Mouse (Mus musculus) megakaryocyte, adult 5-6 weeks (primary cell): ENCODE data around the gene Adamts9. TPM values are rescaled to one million over a fixed set of nuclear protein-coding genes. Genes with fewer than 3 reads are reported as not detected.

Experiments used
- ATAC-seq: 2 replicates; pipeline ENCODE4 v1.8.0; 2016; ENCODE audit warnings: mild to moderate bottlenecking, inconsistent platforms; ENCODE audit not compliant: poor library complexity, severe bottlenecking
- total RNA-seq, 2 experiments: library from RNA; stranded (forward) in 1 of 2; stranded (reverse) in 1 of 2; fragments of 153-499, 151-499 nt in 1 of 2; fragments of 221-1000, 200-1000 nt in 1 of 2; gene quantifications; 2 replicates each; pipeline versions ENCODE4 v1.2.3 to v1.2.4; 2015 to 2017

Gene Adamts9
- total RNA-seq (2015): not detected in 2 replicates
- total RNA-seq (2017): 0.16 and 0.44 TPM in 2 replicates

DNA sequence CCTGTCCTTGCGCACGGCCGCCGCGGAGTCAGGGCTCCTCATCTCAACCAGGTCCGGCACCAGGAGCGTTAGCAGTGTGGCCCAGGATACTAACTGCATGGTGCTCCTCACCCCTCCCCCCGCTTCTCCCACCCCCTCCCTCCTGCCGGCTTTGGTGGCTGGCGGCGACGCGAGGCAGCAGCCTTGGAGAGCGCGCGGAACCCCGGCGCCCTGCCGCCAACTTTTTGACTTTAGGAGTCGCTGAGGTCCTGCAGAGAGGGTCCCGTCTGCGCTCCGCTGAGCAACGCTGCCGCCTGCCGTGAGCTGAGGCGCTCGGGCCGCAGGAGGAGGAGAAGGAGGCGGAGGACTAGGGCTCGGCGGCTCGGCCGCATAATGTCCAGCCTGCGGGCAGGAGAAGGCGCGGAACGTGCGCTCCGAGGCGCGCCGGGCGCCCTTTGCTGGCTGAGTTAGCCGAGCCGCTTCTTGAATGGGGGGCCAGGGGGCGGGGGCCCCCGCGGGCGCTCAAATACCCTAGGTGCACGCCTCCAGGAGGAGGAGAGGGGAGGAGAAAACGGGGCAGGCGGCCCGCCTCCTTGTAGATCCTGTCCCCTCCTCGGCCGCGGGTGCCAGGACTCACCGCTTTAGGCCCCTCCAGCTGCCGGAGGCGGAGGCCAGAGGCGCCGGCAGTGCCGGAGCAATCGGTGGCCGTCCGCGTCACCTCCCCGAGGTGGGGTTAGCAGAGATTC is at the start of gene Adamts9:
TSS of gene Adamts9 (minus strand) at position 436 of the 725 bp plus-strand sequence.
- no peak for ATAC-seq

DNA sequence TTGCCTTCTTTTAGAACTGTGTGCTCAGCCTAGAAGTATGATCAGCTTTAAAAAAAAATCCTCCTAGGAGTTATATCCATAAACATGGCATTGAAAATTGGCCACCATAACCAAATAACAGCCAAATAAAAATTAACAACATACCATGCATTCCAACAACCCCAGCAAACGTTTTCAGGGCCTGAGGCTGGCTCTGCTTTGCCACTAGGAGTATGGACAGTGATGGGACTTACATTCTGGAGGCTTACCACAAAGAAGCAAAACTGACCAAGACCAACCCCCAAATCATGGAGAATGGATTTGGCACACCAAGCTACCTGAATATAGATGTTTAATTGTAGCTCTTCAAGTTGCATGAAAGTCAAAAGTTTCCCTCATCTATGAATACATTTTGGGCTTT is 48.3 kb upstream of the Adamts9 start:
- no peak for ATAC-seq

GRCm38 (mm10) chr6:92988620-92988998 is 45.3 kb upstream of the Adamts9 start:
- peak; percentile 63 for ATAC-seq

GRCm38 (mm10) chr6:92987846-92988619 is 44.7 kb upstream of the Adamts9 start:
- ATAC-seq: 0 out of 2 replicates have a peak, but pooled peaks have one; percentile 18

DNA sequence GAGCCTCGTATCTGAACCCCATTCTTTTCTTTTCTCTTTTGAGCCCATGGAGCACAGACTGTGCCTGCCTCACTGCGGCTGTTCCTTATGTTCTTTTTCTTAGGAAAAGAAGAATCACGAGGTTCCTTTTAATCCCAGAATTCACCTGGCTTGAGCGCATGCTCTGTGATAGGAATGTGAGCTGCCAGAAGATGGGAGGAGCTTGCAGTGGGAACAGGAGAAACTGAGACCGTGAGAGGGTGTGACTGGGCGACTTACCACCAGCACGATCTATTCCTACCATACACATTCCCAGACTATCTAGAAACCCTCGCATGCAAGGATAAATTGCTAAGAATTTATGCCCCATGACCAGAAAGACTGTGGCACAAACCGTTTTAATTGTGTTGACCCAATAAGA is 44.1 kb upstream of the Adamts9 start:
- ATAC-seq: no peak

DNA sequence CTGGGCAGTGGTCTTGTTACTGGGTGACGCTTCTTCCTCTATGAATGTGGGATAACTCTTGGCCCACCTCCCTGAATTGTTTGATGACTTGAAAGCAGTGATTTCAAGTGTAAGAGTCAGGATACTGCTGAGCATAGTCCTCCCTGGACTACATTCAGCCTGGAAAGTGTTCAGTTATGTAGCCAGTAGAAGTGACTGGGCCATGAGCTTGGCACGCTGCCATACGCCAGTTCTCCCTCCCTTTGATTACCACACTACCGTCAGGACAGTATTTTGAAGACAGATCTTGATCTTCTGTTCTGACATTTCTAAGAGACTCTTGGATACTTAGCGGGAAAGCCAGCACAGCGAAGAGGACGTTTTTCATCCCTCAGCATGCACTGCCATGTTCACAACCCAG is 40.1 kb upstream of the Adamts9 start:
- ATAC-seq: no peak

DNA sequence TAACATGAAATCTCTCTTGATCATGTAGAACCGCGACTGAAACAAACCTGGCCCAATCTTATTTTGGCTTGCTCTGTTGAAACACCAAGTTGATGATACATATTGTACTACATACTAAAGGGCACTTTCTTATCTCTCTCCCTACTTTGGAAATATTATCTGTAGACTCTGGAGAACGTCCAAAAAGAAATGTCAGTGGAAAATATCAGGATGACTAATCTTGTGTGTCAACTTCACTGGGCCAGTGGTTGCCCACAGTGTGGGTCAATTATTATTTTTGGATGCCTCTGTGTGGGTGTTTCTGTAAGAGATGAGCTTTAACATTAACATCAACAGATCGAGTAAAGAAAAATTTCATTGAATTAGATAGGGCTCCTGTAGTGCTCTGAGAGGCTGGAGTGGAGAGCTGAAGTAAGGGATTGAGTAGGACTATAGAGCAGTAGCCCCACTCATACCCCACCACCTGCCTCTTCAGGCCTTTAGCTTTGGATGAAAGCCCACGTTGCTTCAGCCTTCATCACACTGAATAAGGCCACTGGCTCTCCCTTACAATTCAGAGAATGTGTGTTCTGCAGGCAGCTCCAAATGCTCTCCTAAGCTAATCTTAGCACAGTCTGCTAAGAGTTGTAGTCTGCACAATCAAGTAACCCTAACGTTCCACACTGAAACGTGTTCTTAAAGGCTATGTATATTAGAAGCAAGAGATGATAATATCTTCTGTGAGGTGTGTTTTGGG is 38.3 kb upstream of the Adamts9 start:
- no peak for ATAC-seq

DNA sequence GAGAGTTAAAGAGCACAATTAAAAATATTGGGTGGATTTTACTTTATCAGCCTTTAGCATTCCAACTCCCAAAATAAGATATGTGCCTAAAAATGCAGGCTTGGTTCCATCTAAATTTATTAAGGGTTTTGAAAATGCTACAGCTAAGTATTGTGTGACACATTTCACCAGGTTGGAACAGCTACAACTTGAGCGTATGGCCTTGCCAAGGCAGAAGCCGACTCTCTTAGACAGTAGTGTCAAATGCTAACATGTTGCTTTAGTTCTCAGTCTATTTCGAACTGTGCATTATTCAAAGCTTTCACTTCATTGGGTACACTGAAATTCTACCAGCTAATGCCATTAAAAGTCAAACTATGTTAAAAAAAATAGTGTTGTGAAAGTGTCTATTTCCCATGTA is 30.0 kb upstream of the Adamts9 start:
- no peak for ATAC-seq

GRCm38 (mm10) chr6:92968718-92969117 is 25.4 kb upstream of the Adamts9 start:
- ATAC-seq: no peak

GRCm38 (mm10) chr6:92968216-92968615 is 24.9 kb upstream of the Adamts9 start:
- no peak for ATAC-seq

DNA sequence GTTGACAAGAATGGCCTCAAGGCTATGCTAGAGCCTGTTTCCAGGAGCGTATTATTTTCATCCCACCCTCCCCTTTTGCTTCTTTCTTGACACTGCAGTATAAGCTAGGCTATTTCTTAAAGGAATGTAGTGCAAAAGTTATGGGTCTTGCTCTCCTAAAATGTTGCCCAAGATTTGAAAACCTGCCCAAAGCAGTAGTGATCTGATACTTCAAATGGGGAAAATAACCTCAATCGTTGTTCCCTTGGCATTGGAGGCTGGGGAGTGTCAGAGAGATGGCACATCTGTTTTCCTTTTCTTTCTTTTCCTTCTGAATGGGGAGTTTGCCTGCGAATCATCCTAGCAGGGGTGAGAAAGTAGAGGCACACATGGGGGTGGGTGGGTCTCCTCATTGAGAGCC is 19.7 kb upstream of the Adamts9 start:
- no peak for ATAC-seq

DNA sequence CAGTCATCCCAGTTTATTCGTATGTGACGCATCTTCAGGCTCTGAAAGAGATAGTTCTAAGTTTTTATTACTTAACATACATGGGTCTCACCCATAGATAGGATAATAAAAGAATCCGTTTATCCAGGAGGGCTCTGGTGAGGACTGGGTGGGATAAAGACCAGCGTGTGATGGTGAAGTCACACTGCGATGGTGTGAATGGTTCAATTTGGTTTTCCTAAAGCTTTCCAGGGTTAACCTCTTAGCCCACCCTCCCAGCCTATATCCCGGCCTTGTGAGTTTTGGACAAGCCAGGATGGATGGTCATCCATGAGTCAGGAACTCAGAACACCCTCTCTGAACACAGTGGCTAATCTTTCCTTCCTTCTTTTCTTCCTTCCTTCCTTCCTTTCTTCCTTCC is 17.7 kb upstream of the Adamts9 start:
- ATAC-seq: no peak

DNA sequence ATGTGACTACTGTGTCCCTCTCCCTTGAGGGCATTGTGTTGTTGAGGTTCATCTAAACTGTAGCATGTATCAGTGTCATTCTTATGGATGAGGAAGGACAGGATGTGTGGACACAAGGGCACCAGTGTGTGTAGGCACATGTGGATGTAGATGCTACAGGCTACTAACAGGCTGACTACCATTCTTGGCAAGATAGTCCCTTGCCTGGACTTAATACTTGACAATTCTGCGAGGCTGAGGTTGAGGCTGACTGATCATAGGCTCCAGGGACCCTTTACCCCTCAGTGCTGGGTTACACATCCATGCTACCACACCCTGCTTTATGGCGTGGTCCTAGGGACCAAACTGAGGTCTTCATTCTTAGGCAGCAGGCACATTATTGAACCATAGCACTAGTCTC is 16.1 kb upstream of the Adamts9 start:
- no peak for ATAC-seq

GRCm38 (mm10) chr6:92947337-92948042 is 4.2 kb upstream of the Adamts9 start:
- ATAC-seq: no peak

GRCm38 (mm10) chr6:92944711-92945110 is 1.4 kb upstream of the Adamts9 start:
- no peak for ATAC-seq

GRCm38 (mm10) chr6:92944048-92944685 is 875 bp upstream of the Adamts9 start:
- ATAC-seq: no peak

- peak; percentile 13; the same call in 1 of the 2 replicates for ATAC-seq
Measured at GRCm38 (mm10) chr6:92941756-92942420, 1.4 kb downstream of the Adamts9 start.

DNA sequence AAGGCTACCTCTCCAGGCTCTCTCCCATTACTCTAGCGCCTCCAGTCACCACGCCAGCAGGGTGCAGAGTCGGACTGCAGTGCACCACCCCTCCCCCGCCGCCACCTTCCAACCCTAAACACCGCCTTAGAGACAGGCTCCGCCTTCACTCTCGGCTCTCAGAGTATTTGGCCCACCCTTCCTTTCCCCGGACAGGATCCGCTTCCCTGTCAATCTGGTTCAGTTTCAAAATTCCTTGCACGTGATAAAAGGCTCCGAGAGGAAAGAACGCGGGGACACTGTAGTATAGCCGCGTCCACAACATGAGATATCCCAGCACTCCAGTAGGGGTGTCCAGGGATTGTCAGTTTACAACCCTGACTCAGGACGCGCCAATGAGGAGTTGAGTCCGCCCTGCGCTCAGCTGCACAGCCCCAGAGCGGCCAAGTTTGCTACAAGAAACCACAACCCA is 2.0 kb downstream of the Adamts9 start:
- ATAC-seq: peak; percentile 52

- no peak for ATAC-seq
Measured at GRCm38 (mm10) chr6:92940191-92941131, 2.8 kb downstream of the Adamts9 start.
